Mouse (Mus musculus) C2C12 (cell line): ENCODE measurements around the gene Serpinf1.

ENCODE experiments used
- CEBPB ChIP-seq: IDR thresholded peaks from one replicate; pipeline ENCODE4 v1.6.1; 2011; ENCODE audit warnings: low read depth, mild to moderate bottlenecking, control low read depth, moderate library complexity
- CTCF ChIP-seq: IDR thresholded peaks from one replicate; pipeline ENCODE4 v1.5.1; 2011; ENCODE audit not compliant: control insufficient read depth, insufficient read depth, insufficient read length
- MAX ChIP-seq: IDR thresholded peaks from one replicate; pipeline ENCODE4 v1.6.1; 2011; ENCODE audit warnings: mild to moderate bottlenecking, control low read depth
- MYOG ChIP-seq: IDR thresholded peaks from one replicate; pipeline ENCODE4 v1.6.1; 2011; ENCODE audit not compliant: control insufficient read depth, insufficient read length; ENCODE audit errors: extremely low read depth
- USF1 ChIP-seq: IDR thresholded peaks from one replicate; pipeline ENCODE4 v1.6.1; 2011; ENCODE audit warnings: low read depth, mild to moderate bottlenecking, control low read depth, moderate library complexity

DNA sequence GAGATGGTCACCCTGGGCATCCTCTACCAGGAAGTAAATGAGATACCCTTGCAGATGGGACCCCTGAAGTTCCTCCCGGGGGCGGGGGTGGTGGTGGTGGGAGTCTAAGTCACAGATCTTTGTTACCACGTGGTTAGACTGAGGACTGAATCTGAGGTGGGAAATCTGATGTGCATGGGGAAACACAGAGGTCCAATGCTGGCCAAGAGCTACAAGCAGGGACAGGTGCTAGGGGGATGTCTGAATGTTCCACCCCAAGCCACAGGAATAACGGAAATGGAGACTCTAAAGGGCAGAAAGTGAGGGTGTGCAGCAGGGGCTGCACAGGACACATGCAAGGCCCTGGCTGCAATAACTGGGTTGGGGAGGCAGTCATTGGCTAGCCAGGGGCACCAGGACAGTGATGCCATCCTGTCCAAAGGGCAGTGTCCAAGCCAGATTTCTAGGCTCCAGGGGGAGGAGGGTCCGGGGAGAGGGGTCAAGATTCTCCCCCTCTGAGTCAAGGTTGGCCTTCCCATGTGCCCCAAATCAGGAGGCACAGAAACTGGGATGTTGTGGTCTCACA is 1.6 kb downstream of the Serpinf1 start:
- TF ChIP-seq CTCF (no peak), MAX (no peak), USF1 (no peak), CEBPB (no peak), MYOG (no peak)
